In genomic region chr3:140645785-140646388, GRCm38 (mm10) we compare ENCODE assay signal across 23 mouse cellular contexts.
DNase-seq lines count a peak whose midpoint lies in the region; ATAC-seq and TF ChIP-seq lines count a peak whose summit lies in the region.
"Had no signal": no experiment of that assay in that cellular context is flagged by ENCODE, and none has a peak within 500 bp of the region (broad histone marks: within the 10 kb centered on the region; RNA-seq: fewer than 3 reads in every experiment).

No protein-coding gene starts in this region.

- DNase-seq in embryonic facial prominence, embryonic 14.5 days (ENCODE audit: low spot score): peak; percentile 1
- DNase-seq in embryonic facial prominence, embryonic 10.5 days (ENCODE audit: low spot score): no peak
- no peak for DNase-seq in hindbrain, embryonic 14.5 days (ENCODE audit: low spot score)
- DNase-seq in adrenal gland, postnatal 4 days (ENCODE audit: low spot score in 2 of 2): no peak
- no peak for DNase-seq in stomach, postnatal 0 days (ENCODE audit: low spot score)
- DNase-seq: adrenal gland, adult 8-10 months; cerebellum, adult 2 months; cerebellum, postnatal 25 days; kidney, adult 8-10 months; kidney, postnatal 10 days; layer of hippocampus, postnatal 36 days; liver, postnatal 0 days; lung, postnatal 10 days had no signal

- TF ChIP-seq EP300 in stomach, postnatal 0 days (optimal IDR thresholded peaks at IDR 0.05): no peak

- no peak overlapping the region for H3K27ac ChIP-seq in embryonic facial prominence, embryonic 14.5 days (replicated peaks; ENCODE audit: low read depth, low read length)
- H3K27ac ChIP-seq in embryonic facial prominence, embryonic 10.5 days (replicated peaks): no peak overlapping the region
- H3K27ac ChIP-seq in hindbrain, embryonic 12.5 days: no peak overlapping the region
- H3K27ac ChIP-seq in hindbrain, embryonic 14.5 days: no peak overlapping the region
- no peak overlapping the region for H3K27ac ChIP-seq in hindbrain, embryonic 16.5 days (ENCODE audit: low read depth, low read length)
- no peak overlapping the region for H3K27ac ChIP-seq in midbrain, embryonic 15.5 days
- no peak overlapping the region for H3K27ac ChIP-seq in stomach, postnatal 0 days (replicated peaks)
- H3K27ac ChIP-seq: embryonic facial prominence, embryonic 13.5 days; heart, embryonic 10.5 days; intestine, embryonic 15.5 days; limb, embryonic 12.5 days; neural tube, embryonic 13.5 days had no signal

- WGBS in embryonic facial prominence, embryonic 14.5 days: 66% methylated on average over 9 of the region's 9 CpGs
- WGBS in embryonic facial prominence, embryonic 10.5 days: 80% methylated on average over 9 of the region's 9 CpGs
- 50% methylated on average over 9 of the region's 9 CpGs for WGBS in hindbrain, embryonic 12.5 days
- 34% methylated on average over 9 of the region's 9 CpGs for WGBS in hindbrain, embryonic 14.5 days
- 36% methylated on average over 9 of the region's 9 CpGs for WGBS in hindbrain, embryonic 16.5 days
- WGBS in midbrain, embryonic 15.5 days: 25% methylated on average over 9 of the region's 9 CpGs
- WGBS in stomach, postnatal 0 days: 68% methylated on average over 9 of the region's 9 CpGs

- no peak for TF ChIP-seq CTCF in stomach, postnatal 0 days (IDR thresholded peaks at IDR 0.05; ENCODE audit: low read depth)

- no peak overlapping the region for H3K9ac ChIP-seq in embryonic facial prominence, embryonic 14.5 days (ENCODE audit: low read depth, low read length)
- H3K9ac ChIP-seq in hindbrain, embryonic 12.5 days: no peak overlapping the region
- H3K9ac ChIP-seq in hindbrain, embryonic 14.5 days: no peak overlapping the region
- no peak overlapping the region for H3K9ac ChIP-seq in hindbrain, embryonic 16.5 days (ENCODE audit: low read depth, low read length)
- no peak overlapping the region for H3K9ac ChIP-seq in midbrain, embryonic 15.5 days
- H3K9ac ChIP-seq in stomach, postnatal 0 days (ENCODE audit: low read length): no peak overlapping the region
- H3K9ac ChIP-seq: embryonic facial prominence, embryonic 13.5 days; intestine, embryonic 15.5 days; limb, embryonic 12.5 days; liver, postnatal 0 days; neural tube, embryonic 13.5 days had no signal

- H3K4me3 ChIP-seq in embryonic facial prominence, embryonic 14.5 days (ENCODE audit: low read depth, low read length): no peak overlapping the region
- no peak overlapping the region for H3K4me3 ChIP-seq in embryonic facial prominence, embryonic 10.5 days
- no peak overlapping the region for H3K4me3 ChIP-seq in hindbrain, embryonic 12.5 days
- H3K4me3 ChIP-seq in hindbrain, embryonic 14.5 days (replicated peaks; ENCODE audit: low read length): no peak overlapping the region
- H3K4me3 ChIP-seq in hindbrain, embryonic 16.5 days (ENCODE audit: low read length): no peak overlapping the region
- H3K4me3 ChIP-seq in midbrain, embryonic 15.5 days: no peak overlapping the region
- H3K4me3 ChIP-seq in stomach, postnatal 0 days (ENCODE audit: low read depth, low read length): no peak overlapping the region
- H3K4me3 ChIP-seq: embryonic facial prominence, embryonic 13.5 days; heart, embryonic 10.5 days; intestine, embryonic 15.5 days; limb, embryonic 12.5 days; neural tube, embryonic 13.5 days had no signal

- no peak for ATAC-seq in embryonic facial prominence, embryonic 14.5 days (ENCODE audit: low read depth)
- peak; percentile 54; the same call in 1 of the 2 replicates for ATAC-seq in hindbrain, embryonic 12.5 days (ENCODE audit: low FRiP score)
- ATAC-seq in hindbrain, embryonic 14.5 days (ENCODE audit: low FRiP score): no peak; the same call in 1 of the 2 replicates
- ATAC-seq in hindbrain, embryonic 16.5 days: peak; percentile 71
- ATAC-seq in midbrain, embryonic 15.5 days (replicated peaks): peak; percentile 73; the same call in 1 of the 2 replicates
- no peak for ATAC-seq in stomach, postnatal 0 days (ENCODE audit: low FRiP score, low TSS enrichment)
- ATAC-seq: activated CD4-positive, CD25-positive, alpha-beta regulatory T cell, adult 4 months; intestine, embryonic 15.5 days; liver, postnatal 0 days had no signal

- H3K4me2 ChIP-seq in embryonic facial prominence, embryonic 14.5 days (ENCODE audit: low read depth, low read length): no peak overlapping the region
- H3K4me2 ChIP-seq in hindbrain, embryonic 12.5 days (replicated peaks): no peak overlapping the region
- no peak overlapping the region for H3K4me2 ChIP-seq in hindbrain, embryonic 14.5 days (replicated peaks)
- H3K4me2 ChIP-seq in hindbrain, embryonic 16.5 days (ENCODE audit: low read length): no peak overlapping the region
- H3K4me2 ChIP-seq in midbrain, embryonic 15.5 days: no peak overlapping the region
- no peak overlapping the region for H3K4me2 ChIP-seq in stomach, postnatal 0 days (replicated peaks; ENCODE audit: low read depth)
- H3K4me2 ChIP-seq: embryonic facial prominence, embryonic 13.5 days; intestine, embryonic 15.5 days; limb, embryonic 12.5 days; liver, embryonic 11.5 days; neural tube, embryonic 13.5 days had no signal

- no peaks in the 10 kb centered on the region for H3K9me3 ChIP-seq in embryonic facial prominence, embryonic 14.5 days (ENCODE audit: control insufficient read depth, low read length)
- H3K9me3 ChIP-seq in embryonic facial prominence, embryonic 10.5 days: no peaks in the 10 kb centered on the region
- H3K9me3 ChIP-seq in hindbrain, embryonic 12.5 days (replicated peaks): no peaks in the 10 kb centered on the region
- no peaks in the 10 kb centered on the region for H3K9me3 ChIP-seq in hindbrain, embryonic 14.5 days (ENCODE audit: control insufficient read depth, low read length)
- H3K9me3 ChIP-seq in hindbrain, embryonic 16.5 days (ENCODE audit: control insufficient read depth, low read length): no peaks in the 10 kb centered on the region
- no peaks in the 10 kb centered on the region for H3K9me3 ChIP-seq in midbrain, embryonic 15.5 days
- H3K9me3 ChIP-seq in stomach, postnatal 0 days (ENCODE audit: control insufficient read depth, low read length): no peaks in the 10 kb centered on the region
- H3K9me3 ChIP-seq: embryonic facial prominence, embryonic 13.5 days; heart, embryonic 10.5 days; intestine, embryonic 15.5 days; limb, embryonic 12.5 days; neural tube, embryonic 13.5 days had no signal

- no peaks in the 10 kb centered on the region for H3K27me3 ChIP-seq in embryonic facial prominence, embryonic 14.5 days (replicated peaks; ENCODE audit: control insufficient read depth, insufficient read depth, low read length)
- H3K27me3 ChIP-seq in embryonic facial prominence, embryonic 10.5 days (replicated peaks; ENCODE audit: low read depth, poor library complexity, severe bottlenecking): no peaks in the 10 kb centered on the region
- no peaks in the 10 kb centered on the region for H3K27me3 ChIP-seq in hindbrain, embryonic 12.5 days
- no peaks in the 10 kb centered on the region for H3K27me3 ChIP-seq in hindbrain, embryonic 14.5 days (ENCODE audit: control insufficient read depth, insufficient read depth, low read length)
- no peaks in the 10 kb centered on the region for H3K27me3 ChIP-seq in hindbrain, embryonic 16.5 days (replicated peaks; ENCODE audit: control insufficient read depth, insufficient read depth, low read length)
- no peaks in the 10 kb centered on the region for H3K27me3 ChIP-seq in midbrain, embryonic 15.5 days (replicated peaks)
- H3K27me3 ChIP-seq in stomach, postnatal 0 days (ENCODE audit: control insufficient read depth, insufficient read depth, low read length): no peaks in the 10 kb centered on the region
- H3K27me3 ChIP-seq: embryonic facial prominence, embryonic 13.5 days; intestine, embryonic 15.5 days; limb, embryonic 12.5 days; neural tube, embryonic 13.5 days had no signal

- no peaks in the 10 kb centered on the region for H3K4me1 ChIP-seq in embryonic facial prominence, embryonic 14.5 days (ENCODE audit: control insufficient read depth, insufficient read depth, low read length)
- no peaks in the 10 kb centered on the region for H3K4me1 ChIP-seq in embryonic facial prominence, embryonic 10.5 days
- no peaks in the 10 kb centered on the region for H3K4me1 ChIP-seq in hindbrain, embryonic 12.5 days
- no peaks in the 10 kb centered on the region for H3K4me1 ChIP-seq in hindbrain, embryonic 14.5 days (replicated peaks; ENCODE audit: control insufficient read depth, insufficient read depth, low read length)
- no peaks in the 10 kb centered on the region; the same call in 1 of the 2 replicates for H3K4me1 ChIP-seq in hindbrain, embryonic 16.5 days (ENCODE audit: control insufficient read depth, insufficient read depth, low read depth, low read length)
- H3K4me1 ChIP-seq in midbrain, embryonic 15.5 days: peaks cover 6% of the 10 kb centered on the region
- no peaks in the 10 kb centered on the region for H3K4me1 ChIP-seq in stomach, postnatal 0 days (replicated peaks; ENCODE audit: control insufficient read depth, insufficient read depth)
- H3K4me1 ChIP-seq: embryonic facial prominence, embryonic 13.5 days; heart, embryonic 10.5 days; intestine, embryonic 15.5 days; limb, embryonic 12.5 days had no signal

- H3K36me3 ChIP-seq in embryonic facial prominence, embryonic 14.5 days (ENCODE audit: control insufficient read depth, insufficient read depth, low read length): no peaks in the 10 kb centered on the region
- no peaks in the 10 kb centered on the region for H3K36me3 ChIP-seq in embryonic facial prominence, embryonic 10.5 days (replicated peaks)
- H3K36me3 ChIP-seq in hindbrain, embryonic 12.5 days: no peaks in the 10 kb centered on the region
- H3K36me3 ChIP-seq in hindbrain, embryonic 14.5 days (replicated peaks; ENCODE audit: control insufficient read depth, insufficient read depth): no peaks in the 10 kb centered on the region
- H3K36me3 ChIP-seq in hindbrain, embryonic 16.5 days (ENCODE audit: control insufficient read depth, insufficient read depth, low read length): no peaks in the 10 kb centered on the region
- no peaks in the 10 kb centered on the region for H3K36me3 ChIP-seq in midbrain, embryonic 15.5 days (replicated peaks)
- H3K36me3 ChIP-seq in stomach, postnatal 0 days (ENCODE audit: control insufficient read depth, insufficient read depth, low read length): no peaks in the 10 kb centered on the region
- H3K36me3 ChIP-seq: embryonic facial prominence, embryonic 13.5 days; heart, embryonic 10.5 days; intestine, embryonic 15.5 days; limb, embryonic 12.5 days; neural tube, embryonic 13.5 days had no signal

Comparison
In these comparisons a context has a peak if more than half of its experiments do, and no peak if none do; other contexts are left out.
1. ATAC-seq: peak in hindbrain, embryonic 12.5 days (single experiment), hindbrain, embryonic 16.5 days (single experiment) and midbrain, embryonic 15.5 days (single experiment); none in embryonic facial prominence, embryonic 14.5 days (single experiment), hindbrain, embryonic 14.5 days (single experiment) and stomach, postnatal 0 days (single experiment).